Mouse (Mus musculus) megakaryocyte progenitor cell, adult 5-6 weeks (primary cell): ENCODE data around the gene Olfr160. TPM values are rescaled to one million over a fixed set of nuclear protein-coding genes. Genes with fewer than 3 reads are reported as not detected.

Experiments
- total RNA-seq, 2 experiments: library from RNA; stranded (forward) in 1 of 2; stranded (reverse) in 1 of 2; fragments of 157-497, 149-512 nt in 1 of 2; fragments of 200-1000 nt in 1 of 2; gene quantifications; 2 replicates each; pipeline versions ENCODE4 v1.2.3 to v1.2.4; 2015 to 2017

Olfr160 gene
- total RNA-seq, 2 experiments from 2014 or later = not detected

Other genes starting within 250 kb of the Olfr160 start
- gene Msantd2, start 226.9 kb downstream of the Olfr160 start, total RNA-seq (2015) = 14.8 and 18.3 TPM in 2 replicates
- gene Msantd2, start 226.9 kb downstream of the Olfr160 start, total RNA-seq (2017) = 21.9 and 40.8 TPM in 2 replicates
- 0.34 and 0.94 TPM in 2 replicates for gene Esam, start 188.2 kb downstream of the Olfr160 start, total RNA-seq (2015)
- 0.29 and 0.57 TPM in 2 replicates for gene Esam, start 188.2 kb downstream of the Olfr160 start, total RNA-seq (2017)
- not detected in 2 replicates for gene Vsig2, start 177.0 kb downstream of the Olfr160 start, total RNA-seq (2015)
- not detected in 2 replicates for gene Vsig2, start 177.0 kb downstream of the Olfr160 start, total RNA-seq (2017)
- gene Nrgn, start 163.3 kb downstream of the Olfr160 start, total RNA-seq (2015) = 4.4 and 9.6 TPM in 2 replicates
- 0.54 and 3.5 TPM in 2 replicates for gene Nrgn, start 163.3 kb downstream of the Olfr160 start, total RNA-seq (2017)
- gene Siae, start 160.6 kb downstream of the Olfr160 start, total RNA-seq (2015) = 13.4 and 16.9 TPM in 2 replicates
- 9.4 and 11.8 TPM in 2 replicates for gene Siae, start 160.6 kb downstream of the Olfr160 start, total RNA-seq (2017)
- 2.9 and 6.7 TPM in 2 replicates for gene Spa17, start 102.5 kb downstream of the Olfr160 start, total RNA-seq (2015)
- gene Spa17, start 102.5 kb downstream of the Olfr160 start, total RNA-seq (2017) = 1.7 and 5.1 TPM in 2 replicates
- 35.0 and 38.1 TPM in 2 replicates for gene Tbrg1, start 58.9 kb downstream of the Olfr160 start, total RNA-seq (2015)
- 39.9 and 47.8 TPM in 2 replicates for gene Tbrg1, start 58.9 kb downstream of the Olfr160 start, total RNA-seq (2017)
- gene Panx3, start 47.0 kb downstream of the Olfr160 start, total RNA-seq (2015) = not detected in 2 replicates
- gene Panx3, start 47.0 kb downstream of the Olfr160 start, total RNA-seq (2017) = not detected in 2 replicates
- not detected in 2 replicates for gene Olfr874, start 28.9 kb upstream of the Olfr160 start, total RNA-seq (2015)
- not detected in 2 replicates for gene Olfr874, start 28.9 kb upstream of the Olfr160 start, total RNA-seq (2017)
- not detected in 2 replicates for gene Olfr875, start 55.6 kb upstream of the Olfr160 start, total RNA-seq (2015)
- gene Olfr875, start 55.6 kb upstream of the Olfr160 start, total RNA-seq (2017) = not detected in 2 replicates
- gene Olfr876, start 86.8 kb upstream of the Olfr160 start, total RNA-seq (2015) = not detected in 2 replicates
- gene Olfr876, start 86.8 kb upstream of the Olfr160 start, total RNA-seq (2017) = not detected in 2 replicates
- gene Olfr877, start 138.0 kb upstream of the Olfr160 start, total RNA-seq (2015) = not detected in 2 replicates
- gene Olfr877, start 138.0 kb upstream of the Olfr160 start, total RNA-seq (2017) = not detected in 2 replicates
- gene Olfr145, start 180.5 kb upstream of the Olfr160 start, total RNA-seq (2015) = not detected in 2 replicates
- not detected in 2 replicates for gene Olfr145, start 180.5 kb upstream of the Olfr160 start, total RNA-seq (2017)
- gene Olfr878, start 201.6 kb upstream of the Olfr160 start, total RNA-seq (2015) = not detected in 2 replicates
- gene Olfr878, start 201.6 kb upstream of the Olfr160 start, total RNA-seq (2017) = not detected in 2 replicates